Mouse (Mus musculus) small intestine, adult 10 weeks (tissue): Measurements from ENCODE around the gene Fam155a. TPM values are rescaled to one million over a fixed set of nuclear protein-coding genes. Genes with fewer than 3 reads are reported as not detected.

Experiments used
- polyA plus RNA-seq: library from polyadenylated mRNA; stranded (reverse); fragments of 350-450 nt; fragmentation: Illumina TruSeq; extraction: RNeasy Lipid Tissue Mini Kit (QIAGEN cat#74804); gene quantifications from one replicate; pipeline ENCODE4 v1.2.3, GENCODE M21; 2014; ENCODE audit warnings: low replicate concordance

Fam155a gene
- 0.56 TPM for polyA plus RNA-seq

DNA sequence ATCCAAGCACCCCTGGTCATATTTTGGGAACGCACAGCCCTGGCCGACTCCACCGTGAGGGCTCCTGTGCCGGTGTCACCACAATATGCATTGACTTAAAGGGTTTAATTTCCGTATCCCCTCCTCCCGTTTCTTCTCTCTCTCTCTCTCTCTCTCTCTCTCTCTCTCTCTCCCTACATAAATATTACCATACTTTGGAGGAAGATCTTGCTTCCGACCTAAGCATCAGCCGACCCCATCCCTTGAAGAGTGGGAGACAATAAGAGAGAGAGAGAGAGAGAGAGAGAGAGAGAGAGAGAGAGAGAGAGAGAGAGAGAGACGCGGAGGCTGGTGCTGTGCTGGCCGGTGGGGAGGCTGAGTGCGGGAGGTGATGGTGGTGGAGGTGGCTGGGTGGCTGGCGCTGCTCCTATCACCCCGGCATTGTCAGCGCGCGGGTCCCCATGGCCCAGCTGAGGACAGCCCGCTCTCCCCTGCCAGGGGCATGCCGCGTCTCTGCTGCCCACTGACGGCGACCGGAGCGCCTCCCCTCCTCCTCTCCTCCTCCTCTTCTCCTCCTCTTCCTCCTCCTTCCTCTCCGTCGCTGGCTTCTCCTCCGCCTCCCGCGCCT, at the start of gene Fam155a:
Fam155a (minus strand) TSS at position 163 of the 607 bp plus-strand sequence.

Other genes with a start within 250 kb of the Fam155a start
- not detected for gene Gm10217, start 93.1 kb upstream of the Fam155a start, polyA plus RNA-seq
- gene Lig4, start 206.5 kb upstream of the Fam155a start, polyA plus RNA-seq = 22.0 TPM
- 59.0 TPM for gene Abhd13, start 206.5 kb upstream of the Fam155a start, polyA plus RNA-seq
- gene Tnfsf13b, start 235.3 kb upstream of the Fam155a start, polyA plus RNA-seq = 7.0 TPM